Mouse (Mus musculus) intestine, embryonic 16.5 days (tissue): ENCODE data around the gene Mvp. TPM values are rescaled to one million over a fixed set of nuclear protein-coding genes. Genes with fewer than 3 reads are reported as not detected.

ENCODE experiments used
- ATAC-seq: fragments of 200-750 bp; cut with Nextera tagmentation; 2 replicates; pipeline ENCODE4 v1.8.0; 2017; ENCODE audit warnings: moderate TSS enrichment, moderate library complexity
- H3K27ac ChIP-seq: fragments of 300-500 bp; sonication (generic); 2 replicates; pipeline ENCODE4 v1.5.1; 2014; ENCODE audit warnings: mild to moderate bottlenecking, low read length
- H3K27me3 ChIP-seq: fragments of 300-500 bp; sonication (generic); replicated peaks from 2 replicates; pipeline ENCODE4 v1.6.1; 2014; ENCODE audit warnings: low read length, control low read depth, mixed read lengths; ENCODE audit not compliant: control insufficient read depth, insufficient read depth
- H3K36me3 ChIP-seq: fragments of 300-500 bp; sonication (generic); 2 replicates; pipeline ENCODE4 v1.6.1; 2014; ENCODE audit warnings: low read length, control low read depth; ENCODE audit not compliant: control insufficient read depth, insufficient read depth
- H3K4me1 ChIP-seq: fragments of 300-500 bp; sonication (generic); 2 replicates; pipeline ENCODE4 v1.6.1; 2014; ENCODE audit warnings: low read length, control low read depth, mixed read lengths; ENCODE audit not compliant: control insufficient read depth, insufficient read depth
- H3K4me2 ChIP-seq: fragments of 300-500 bp; sonication (generic); 2 replicates; pipeline ENCODE4 v1.6.1; 2014; ENCODE audit warnings: low read depth, low read length, control low read depth
- H3K4me3 ChIP-seq: fragments of 300-500 bp; sonication (generic); 2 replicates; pipeline ENCODE4 v1.5.1; 2014; ENCODE audit warnings: mild to moderate bottlenecking, low read length
- H3K9ac ChIP-seq: fragments of 300-500 bp; sonication (generic); 2 replicates; pipeline ENCODE4 v1.6.1; 2014; ENCODE audit warnings: low read depth, low read length
- H3K9me3 ChIP-seq: fragments of 300-500 bp; sonication (generic); 2 replicates; pipeline ENCODE4 v1.6.1; 2016; ENCODE audit warnings: low read length, control low read depth; ENCODE audit not compliant: control insufficient read depth
- WGBS: fragments of 180-500 bp; shearing (Covaris S2); extraction: QIAGEN DNeasy Blood & Tissue Kit; methylation state at CpG from one replicate; pipeline ENCODE4 v1.1.7; 2014; 5-methylcytosine and 5-hydroxymethylcytosine counted together
- polyA plus RNA-seq: library from polyadenylated mRNA; unstranded; fragments of >200 nt; fragmentation: Nextera tagmentation; extraction: Ambion mirVana; gene quantifications from 2 replicates; pipeline ENCODE4 v1.2.1, GENCODE M21; 2015

Mvp gene
- 73.7 and 84.9 TPM in 2 replicates for polyA plus RNA-seq

DNA sequence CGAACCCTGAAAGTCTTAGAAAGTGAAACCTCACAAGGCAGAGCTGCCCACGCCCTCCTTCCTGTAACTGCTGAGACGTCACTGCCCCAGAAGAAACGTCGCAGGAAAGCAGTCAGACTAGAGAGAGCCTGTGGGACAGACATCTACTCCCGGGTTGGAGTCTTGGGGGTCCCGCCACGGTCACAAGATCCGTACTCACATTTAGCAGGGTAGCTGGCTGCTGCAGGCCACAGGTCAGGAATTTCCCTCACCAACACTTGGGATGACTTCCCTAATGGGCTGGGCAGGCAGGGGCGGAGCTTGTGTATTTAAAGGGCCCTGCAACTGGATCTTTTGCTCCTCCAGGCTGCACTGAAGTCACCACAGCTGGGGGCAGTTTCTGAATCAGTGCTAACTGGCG, at the start of gene Mvp:
Mvp (minus strand) TSS at position 302 of the 400 bp plus-strand sequence.
- 23% methylated on average over 11 of the region's 11 CpGs for WGBS
- Histone ChIP-seq H3K4me2 (peak within 1 kb of the TSS; percentile 55), H3K9ac (peak within 1 kb of the TSS; percentile 64), H3K4me1 (peaks cover 40% of the 10 kb centered on the region), H3K9me3 (no peaks in the 10 kb centered on the region), H3K27ac (peak within 1 kb of the TSS; percentile 34; the same call in 1 of the 2 replicates), H3K4me3 (peak within 1 kb of the TSS; percentile 48), H3K36me3 (peaks cover 8% of the 10 kb centered on the region; the same call in 1 of the 2 replicates), H3K27me3 (no peaks in the 10 kb centered on the region)
- ATAC-seq, result no peak

DNA sequence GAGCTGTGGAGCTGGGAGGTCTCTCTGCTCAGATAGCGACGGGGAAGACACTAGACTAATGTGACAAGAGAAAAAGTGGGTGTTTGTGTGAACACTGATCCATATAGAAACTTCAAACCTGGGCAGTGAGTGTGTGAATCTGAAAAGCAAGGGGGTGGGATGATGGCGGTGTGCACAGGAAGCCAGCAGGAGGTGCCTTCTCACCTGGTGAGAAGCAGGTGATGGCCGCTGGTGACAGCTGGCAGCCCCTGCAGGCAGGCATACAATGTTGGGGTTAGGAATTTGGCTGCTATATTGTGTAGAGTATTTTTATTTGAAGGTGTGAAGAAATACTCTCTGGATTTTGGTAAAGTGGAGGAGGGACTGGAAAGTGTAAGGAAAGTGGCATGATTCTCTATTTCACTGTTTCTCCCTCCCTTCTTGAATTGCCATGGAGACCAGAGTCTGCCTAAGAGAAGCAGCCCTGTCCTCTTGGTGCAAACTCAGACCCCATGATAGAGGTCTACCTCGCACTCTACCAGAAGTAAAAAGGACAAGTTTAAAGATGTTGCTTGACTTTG, 40.7 kb upstream of the Mvp start:
- no peak for ATAC-seq
- Histone ChIP-seq H3K27ac (no peak overlapping the region), H3K27me3 (0 out of 2 replicates have a peak, but pooled peaks cover 4% of the 10 kb centered on the region), H3K9me3 (no peaks in the 10 kb centered on the region), H3K9ac (no peak overlapping the region), H3K36me3 (no peaks in the 10 kb centered on the region), H3K4me3 (no peak overlapping the region), H3K4me1 (no peaks in the 10 kb centered on the region), H3K4me2 (no peak overlapping the region)
- WGBS, result 61% methylated on average over 5 of the region's 5 CpGs

DNA sequence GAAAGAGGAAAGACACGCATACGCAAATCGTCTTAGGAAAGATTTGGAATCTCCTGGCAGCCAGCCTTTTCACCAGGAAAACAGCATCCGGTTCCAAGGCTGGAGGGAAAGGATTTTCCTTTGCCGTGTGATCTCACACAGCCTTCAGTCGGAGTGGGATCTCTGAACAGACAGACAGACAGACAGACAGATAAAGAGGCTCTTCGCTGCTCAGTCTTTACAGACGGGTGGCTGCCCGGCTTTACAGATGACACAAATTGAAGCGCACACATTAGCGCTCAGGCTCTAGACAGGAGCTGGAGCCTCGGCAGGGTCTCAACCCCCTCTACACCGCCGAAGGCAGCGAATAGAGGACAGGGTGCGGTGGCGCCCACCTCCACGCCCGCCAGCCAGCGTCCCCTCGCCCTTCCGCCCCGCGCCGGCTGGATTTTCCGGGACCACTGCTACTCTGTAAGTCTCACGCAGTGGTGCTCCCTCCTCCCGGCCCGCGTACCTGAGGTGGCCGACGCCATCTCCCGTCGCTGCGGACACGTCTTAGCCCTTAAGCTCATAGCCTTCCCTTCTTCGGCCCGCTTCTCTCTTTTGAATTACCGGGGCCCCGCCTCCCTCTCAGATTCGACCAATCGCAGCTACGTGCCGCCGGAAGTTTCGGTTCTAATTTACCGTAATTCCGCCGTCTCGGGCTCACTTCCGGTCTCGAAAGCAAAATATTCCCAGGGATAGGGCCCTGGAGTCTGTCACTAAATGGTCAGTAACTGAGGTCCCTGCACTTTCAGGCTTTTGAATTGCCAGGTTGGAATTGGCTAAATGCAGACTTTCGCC, 27.6 kb upstream of the Mvp start, which contains the start of gene Kif22:
Kif22 (minus strand) TSS at position 621 of the 822 bp plus-strand sequence.
- WGBS, result under 1% methylated on average over 53 of the region's 53 CpGs
- H3K4me1 ChIP-seq, result peaks cover 12% of the 10 kb centered on the region
- H3K4me2 ChIP-seq, result peak within 1 kb of the TSS; percentile 68
- no peaks in the 10 kb centered on the region; the same call in 1 of the 2 replicates for H3K36me3 ChIP-seq
- H3K27ac ChIP-seq, result peak within 1 kb of the TSS; percentile 77
- H3K9ac ChIP-seq, result peak within 1 kb of the TSS; percentile 84
- no peaks in the 10 kb centered on the region for H3K27me3 ChIP-seq
- H3K9me3 ChIP-seq, result no peaks in the 10 kb centered on the region
- peak; percentile 90 for ATAC-seq
- H3K4me3 ChIP-seq, result peak within 1 kb of the TSS; percentile 84

DNA sequence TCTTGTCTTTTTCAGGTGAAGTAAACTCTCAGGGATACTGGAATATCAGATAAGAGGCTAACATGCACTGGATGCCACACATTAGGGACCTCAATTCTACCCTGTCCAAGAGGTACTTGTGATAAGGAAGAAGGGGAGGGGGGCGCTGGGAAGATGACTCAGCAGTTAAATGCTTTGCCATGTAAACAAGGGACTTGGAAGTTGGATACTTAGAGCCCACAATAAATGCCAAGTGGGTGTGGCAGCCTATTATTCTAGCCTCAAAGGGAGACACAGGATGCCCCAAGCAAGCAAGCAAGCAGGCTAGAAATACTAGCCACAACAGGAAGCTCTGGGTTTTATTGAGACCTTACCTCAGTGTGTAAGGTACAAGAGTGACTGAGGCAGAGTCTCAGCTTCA, 16.8 kb upstream of the Mvp start:
- Histone ChIP-seq H3K27me3 (no peaks in the 10 kb centered on the region), H3K9me3 (no peaks in the 10 kb centered on the region), H3K36me3 (peaks cover 12% of the 10 kb centered on the region; the same call in 1 of the 2 replicates), H3K4me2 (no peak overlapping the region), H3K4me1 (peaks cover 7% of the 10 kb centered on the region), H3K9ac (no peak overlapping the region), H3K4me3 (no peak overlapping the region), H3K27ac (no peak overlapping the region)
- no peak for ATAC-seq
- WGBS, result 74% methylated on average over 1 of the region's 1 CpGs

DNA sequence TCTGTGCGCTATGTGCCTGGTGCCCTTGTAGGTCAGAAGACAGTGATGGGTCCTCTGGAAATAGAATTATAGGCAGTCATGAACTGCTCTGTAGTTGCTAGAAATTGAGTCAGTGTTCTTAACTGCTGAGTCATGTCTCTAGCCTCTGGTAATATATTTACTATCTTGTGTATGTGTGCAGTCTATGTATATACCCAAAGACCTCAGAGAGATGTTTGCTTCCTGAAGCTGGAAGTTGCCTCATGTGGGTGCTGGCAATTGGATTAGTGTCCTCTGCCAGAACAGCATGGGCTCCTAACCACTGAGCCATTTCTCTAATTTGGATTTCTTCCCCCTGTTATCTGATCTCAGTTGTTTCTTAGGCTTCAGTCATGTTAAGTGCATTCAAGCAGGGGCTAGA, 15.8 kb upstream of the Mvp start:
- no peak for ATAC-seq
- H3K27ac ChIP-seq, result no peak overlapping the region
- H3K4me2 ChIP-seq, result no peak overlapping the region
- no peaks in the 10 kb centered on the region for H3K27me3 ChIP-seq
- H3K9me3 ChIP-seq, result no peaks in the 10 kb centered on the region
- peaks cover 7% of the 10 kb centered on the region for H3K4me1 ChIP-seq
- 93% methylated on average over 1 of the region's 1 CpGs for WGBS
- peaks cover 12% of the 10 kb centered on the region; the same call in 1 of the 2 replicates for H3K36me3 ChIP-seq
- no peak overlapping the region for H3K4me3 ChIP-seq
- no peak overlapping the region for H3K9ac ChIP-seq

DNA sequence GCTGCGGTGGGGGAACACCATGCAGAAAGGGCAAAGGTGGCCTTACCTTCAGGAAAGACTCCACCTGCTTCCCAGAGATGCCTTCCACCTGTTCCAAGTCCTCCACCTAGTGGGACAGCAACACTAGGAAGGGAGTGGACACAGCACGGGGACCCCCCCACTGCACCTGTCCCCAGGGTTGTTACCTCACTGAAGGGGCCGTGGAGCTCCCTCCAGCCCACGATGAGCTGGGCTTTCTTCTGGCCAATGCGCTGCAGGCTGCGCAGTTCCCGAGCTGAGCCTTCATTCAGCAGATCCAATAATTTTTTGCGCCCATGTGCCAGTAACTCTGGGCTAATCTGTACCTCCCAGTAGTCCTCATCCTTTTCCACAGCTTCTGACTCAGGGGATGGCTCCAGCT, 13.5 kb upstream of the Mvp start:
- Histone ChIP-seq H3K9me3 (no peaks in the 10 kb centered on the region), H3K9ac (peak overlapping the region; percentile 99), H3K27ac (peak overlapping the region; percentile 95), H3K4me1 (peaks cover 23% of the 10 kb centered on the region), H3K4me3 (peak overlapping the region; percentile 69), H3K36me3 (peaks cover 16% of the 10 kb centered on the region), H3K4me2 (peak overlapping the region; percentile 69), H3K27me3 (no peaks in the 10 kb centered on the region)
- WGBS, result 49% methylated on average over 8 of the region's 8 CpGs
- ATAC-seq, result peak; percentile 0; the same call in 1 of the 2 replicates

DNA sequence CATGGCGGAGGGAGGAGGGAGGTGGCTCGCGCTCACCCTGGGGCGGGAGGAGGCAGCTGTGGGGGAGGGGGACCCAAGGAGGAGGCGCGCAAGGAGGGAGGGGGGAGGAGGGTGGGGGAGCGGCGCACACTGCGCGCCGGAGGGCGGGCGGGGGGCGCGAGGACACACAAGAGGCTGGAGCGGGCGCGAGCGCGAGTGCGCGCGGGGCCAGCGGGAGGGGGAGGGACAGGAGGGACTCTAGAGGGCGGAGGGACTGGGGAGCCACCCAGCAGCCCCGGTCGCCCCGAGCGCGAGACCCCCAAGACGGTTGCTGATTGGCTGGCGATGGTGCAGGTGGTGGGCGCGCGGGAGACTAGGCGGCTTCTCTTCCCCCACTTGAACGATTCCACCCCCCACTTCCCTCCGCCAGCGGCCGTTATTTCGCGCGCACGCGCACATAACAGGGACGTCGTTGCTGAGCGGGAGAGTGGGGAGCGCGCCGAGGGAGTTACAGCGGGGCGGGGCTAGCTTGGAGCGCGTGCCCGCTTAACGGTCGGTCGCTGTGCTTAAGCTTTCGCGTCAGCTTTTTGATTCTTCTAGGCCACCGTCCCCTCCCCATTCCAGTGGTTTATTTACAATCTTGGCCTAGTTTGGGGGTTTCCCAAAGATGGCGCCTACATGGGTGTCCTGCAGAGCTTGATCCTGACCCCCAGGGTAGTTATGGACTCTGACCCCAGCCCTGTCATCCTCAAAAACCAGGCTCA, 12.7 kb upstream of the Mvp start, which contains the start of gene Maz:
Maz (minus strand) TSS at position 54 of the 743 bp plus-strand sequence.
- no peaks in the 10 kb centered on the region for H3K9me3 ChIP-seq
- H3K36me3 ChIP-seq, result peaks cover 11% of the 10 kb centered on the region
- peak within 1 kb of the TSS; percentile 95 for H3K27ac ChIP-seq
- peak within 1 kb of the TSS; percentile 99 for H3K9ac ChIP-seq
- ATAC-seq, result peak; percentile 82
- H3K4me1 ChIP-seq, result peaks cover 30% of the 10 kb centered on the region
- H3K4me3 ChIP-seq, result peak within 1 kb of the TSS; percentile 69
- no peaks in the 10 kb centered on the region for H3K27me3 ChIP-seq
- WGBS, result under 1% methylated on average over 48 of the region's 63 CpGs
- H3K4me2 ChIP-seq, result peak within 1 kb of the TSS; percentile 92

DNA sequence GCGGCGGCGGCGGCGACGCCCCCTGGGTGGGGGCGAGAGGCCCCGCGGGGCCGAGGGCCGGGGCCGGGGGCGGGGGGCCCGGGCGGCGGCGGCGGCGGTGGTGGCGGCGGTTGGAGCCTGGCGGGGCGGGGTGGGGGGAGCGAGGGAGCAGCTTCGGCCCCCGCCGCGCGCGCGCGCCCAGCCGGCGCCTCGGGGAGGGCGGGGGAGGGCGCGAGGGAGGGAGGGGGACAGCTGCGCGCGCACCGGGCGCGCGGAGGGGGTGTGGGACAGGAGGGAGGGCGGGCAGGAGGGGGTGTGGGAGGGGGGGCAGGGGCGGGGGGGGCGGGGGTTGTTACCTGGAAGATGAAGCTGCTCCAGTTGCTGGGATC, 12.2 kb upstream of the Mvp start:
- Histone ChIP-seq H3K4me3 (peak overlapping the region; percentile 69), H3K9me3 (no peaks in the 10 kb centered on the region), H3K4me2 (peak overlapping the region; percentile 92), H3K27me3 (no peaks in the 10 kb centered on the region), H3K9ac (peak overlapping the region; percentile 99), H3K27ac (peak overlapping the region; percentile 95), H3K36me3 (peaks cover 11% of the 10 kb centered on the region), H3K4me1 (peaks cover 36% of the 10 kb centered on the region)
- WGBS, result no CpG with 5 or more reads among the region's 48 CpGs
- ATAC-seq, result no peak

DNA sequence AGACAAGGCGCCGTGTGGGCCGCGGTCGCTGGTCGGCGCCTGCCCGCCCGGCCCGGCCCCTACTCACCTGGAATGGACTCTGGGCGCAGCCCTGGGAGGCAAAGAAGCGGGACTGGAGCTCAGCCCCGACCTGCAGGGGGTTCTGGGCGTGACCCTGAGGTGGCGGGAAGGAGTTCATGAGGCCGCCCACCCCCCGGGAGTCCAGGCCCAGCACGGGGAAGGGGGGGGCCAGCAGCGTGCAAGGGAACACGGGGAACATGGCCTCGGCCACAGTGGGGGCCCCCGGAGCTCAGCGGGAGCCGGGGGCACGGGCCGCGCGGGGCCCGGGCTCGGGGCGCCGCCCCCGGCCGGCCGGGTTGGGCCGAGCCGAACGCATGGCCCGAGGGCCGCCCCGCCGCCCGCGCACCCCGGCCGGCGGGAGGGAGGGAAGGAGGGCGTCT, 11.8 kb upstream of the Mvp start:
- H3K4me2 ChIP-seq, result peak overlapping the region; percentile 92
- H3K4me3 ChIP-seq, result peak overlapping the region; percentile 69
- no peaks in the 10 kb centered on the region for H3K27me3 ChIP-seq
- peak overlapping the region; percentile 95 for H3K27ac ChIP-seq
- H3K4me1 ChIP-seq, result peaks cover 40% of the 10 kb centered on the region
- peaks cover 7% of the 10 kb centered on the region for H3K36me3 ChIP-seq
- peak overlapping the region; percentile 99 for H3K9ac ChIP-seq
- WGBS, result 1% methylated on average over 34 of the region's 48 CpGs
- ATAC-seq, result peak; percentile 53
- no peaks in the 10 kb centered on the region for H3K9me3 ChIP-seq
